Mouse (Mus musculus) small intestine, adult 2 months (tissue): ENCODE results near the gene Myo5a.

ENCODE experiments used
- CTCF ChIP-seq: fragments of 200-500 bp; IDR thresholded peaks from 2 replicates; pipeline ENCODE4 v1.5.1; 2012; ENCODE audit warnings: low read depth, mild to moderate bottlenecking, control low read depth, inconsistent platforms, low read length, moderate library complexity, mixed read lengths; ENCODE audit not compliant: insufficient replicate concordance, insufficient read length; ENCODE audit errors: extremely low read depth
- POLR2A ChIP-seq: fragments of 200-500 bp; IDR thresholded peaks from 2 replicates; pipeline ENCODE4 v1.6.1; 2012; ENCODE audit warnings: low read depth, mild to moderate bottlenecking, control low read depth, inconsistent platforms, low read length, moderate library complexity

GRCm38 (mm10) chr9:75035944-75036343 lies 34.9 kb upstream of the Myo5a start:
- TF ChIP-seq POLR2A = no peak
- TF ChIP-seq CTCF = no peak
